Mouse (Mus musculus) MEL (cell line): ENCODE measurements around the gene Hnrnpul1.

Source experiments
- BHLHE40 ChIP-seq: IDR thresholded peaks from 2 replicates; pipeline ENCODE4 v1.6.1; 2012; ENCODE audit warnings: low read depth, mild to moderate bottlenecking, inconsistent platforms, low read length, improper control_type of control experiment, borderline replicate concordance
- CHD2 ChIP-seq: IDR thresholded peaks from 2 replicates; pipeline ENCODE4 v1.6.1; 2011; ENCODE audit warnings: low read length, improper control_type of control experiment
- CTCF ChIP-seq, 3 experiments: IDR thresholded peaks in 2 of 3; conservative IDR thresholded peaks in 1 of 3; 2 replicates each; pipeline ENCODE4 v1.5.1; 2011 to 2012; ENCODE audit warnings: low read length in 3 of 3, low read depth in 2 of 3, mild to moderate bottlenecking in 2 of 3, improper control_type of control experiment in 1 of 3, inconsistent platforms in 1 of 3, mixed read lengths in 1 of 3, moderate library complexity in 1 of 3; ENCODE audit not compliant: control insufficient read depth in 1 of 3, insufficient read depth in 1 of 3, poor library complexity in 1 of 3, severe bottlenecking in 1 of 3
- EP300 ChIP-seq, 2 experiments: IDR thresholded peaks; 2 replicates each; pipeline ENCODE4 v1.6.1; 2011; ENCODE audit warnings: improper control_type of control experiment in 2 of 2, low read length in 2 of 2, low read depth in 1 of 2, mild to moderate bottlenecking in 1 of 2
- ETS1 ChIP-seq: IDR thresholded peaks from 2 replicates; pipeline ENCODE4 v1.6.1; 2012; ENCODE audit warnings: low read depth, mild to moderate bottlenecking, inconsistent platforms, low read length, improper control_type of control experiment, moderate library complexity
- JUND ChIP-seq: IDR thresholded peaks from 2 replicates; pipeline ENCODE4 v1.6.1; 2011; ENCODE audit warnings: low read depth, mild to moderate bottlenecking, improper control_type of control experiment, low read length
- MAFK ChIP-seq: IDR thresholded peaks from 2 replicates; pipeline ENCODE4 v1.6.1; 2011; ENCODE audit warnings: low read depth, mild to moderate bottlenecking, low read length, improper control_type of control experiment, borderline replicate concordance
- MEF2A ChIP-seq: IDR thresholded peaks from 2 replicates; pipeline ENCODE4 v1.6.1; 2014; ENCODE audit warnings: low read depth, mild to moderate bottlenecking, inconsistent platforms, low read length, improper control_type of control experiment; ENCODE audit not compliant: poor library complexity, insufficient replicate concordance, severe bottlenecking; ENCODE audit errors: extremely low read depth
- POLR2A ChIP-seq, 2 experiments: IDR thresholded peaks; 2 replicates each; pipeline ENCODE4 v1.6.1; 2011 to 2012; ENCODE audit warnings: low read length in 2 of 2, mild to moderate bottlenecking in 2 of 2, control low read depth in 1 of 2, improper control_type of control experiment in 1 of 2, low read depth in 1 of 2, moderate library complexity in 1 of 2; ENCODE audit not compliant: control insufficient read depth in 1 of 2, insufficient read depth in 1 of 2, poor library complexity in 1 of 2
- ZMIZ1 ChIP-seq: IDR thresholded peaks from 2 replicates; pipeline ENCODE4 v1.6.1; 2012; ENCODE audit warnings: low read depth, mild to moderate bottlenecking, inconsistent platforms, low read length, improper control_type of control experiment, moderate library complexity

DNA sequence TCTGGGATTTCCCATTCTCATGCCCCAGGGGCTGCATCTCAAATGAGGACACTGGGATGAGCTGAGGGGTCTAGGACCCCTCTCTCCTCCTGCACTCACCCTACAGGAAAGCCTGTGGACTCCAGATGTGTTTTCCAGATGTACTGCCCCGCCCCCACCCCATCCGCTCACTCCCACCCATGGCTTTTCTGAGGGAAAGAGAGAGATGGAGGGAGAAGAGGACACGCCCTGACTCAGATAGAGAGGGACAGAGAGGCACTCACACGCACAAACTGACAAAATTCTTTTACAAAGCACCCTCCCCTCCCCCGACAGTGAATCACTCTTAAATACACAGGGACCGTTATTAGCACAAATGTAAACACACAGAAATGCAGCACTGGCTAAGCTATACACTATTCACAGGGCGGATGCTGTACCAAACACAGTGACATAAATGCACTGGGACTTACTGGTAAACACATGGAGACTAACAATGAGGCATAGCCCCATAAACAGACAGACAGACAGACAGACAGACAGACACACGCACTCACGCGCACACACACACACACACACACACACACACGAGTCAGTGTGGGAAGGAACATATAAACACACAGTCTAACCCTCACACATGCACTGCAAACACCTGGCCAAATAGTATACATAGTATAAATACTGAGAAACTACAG is 27.5 kb upstream of the Hnrnpul1 start:
- TF ChIP-seq BHLHE40 (no peak), ETS1 (no peak), POLR2A (IDR thresholded peaks at IDR 0.05; ENCODE audit: control insufficient read depth in 1 of 2, insufficient read depth in 1 of 2, low read depth in 1 of 2, low read length in 2 of 2, poor library complexity in 1 of 2) (no peak), MEF2A (no peak), JUND (no peak), CHD2 (no peak), CTCF (IDR thresholded peaks at IDR 0.05 in 2 of 3, conservative IDR thresholded peaks at IDR 0.05 in 1 of 3; ENCODE audit: control insufficient read depth in 1 of 3, insufficient read depth in 1 of 3, low read depth in 2 of 3, low read length in 3 of 3, poor library complexity in 1 of 3, severe bottlenecking in 1 of 3) (no peak), MAFK (no peak), ZMIZ1 (no peak), EP300 (IDR thresholded peaks at IDR 0.05; ENCODE audit: low read depth in 1 of 2, low read length in 2 of 2) (no peak)
